Mouse (Mus musculus) thymus, postnatal 4 days (tissue): Measurements from ENCODE around the gene Iqcf5.

Experiments
- DNase-seq: peaks from one replicate; pipeline ENCODE4 v3.0.0; 2021

The Iqcf5 gene

GRCm38 (mm10) chr9:106514273-106514672, at the start of gene Iqcf5:
Gene Iqcf5 (plus strand): TSS chr9:106514573.
- no peak for DNase-seq

GRCm38 (mm10) chr9:106464751-106465541, 49.4 kb upstream of the Iqcf5 start:
- peak; percentile 57 for DNase-seq

GRCm38 (mm10) chr9:106465571-106466200, 48.7 kb upstream of the Iqcf5 start, which contains the start of gene Gpr62:
Gene Gpr62 (minus strand): TSS chr9:106465938.
- DNase-seq, result no peak

GRCm38 (mm10) chr9:106466721-106467120, 47.7 kb upstream of the Iqcf5 start:
- DNase-seq, result no peak

- DNase-seq, result no peak
Measured at GRCm38 (mm10) chr9:106467746-106468145, 46.6 kb upstream of the Iqcf5 start.

- DNase-seq, result no peak
Measured at GRCm38 (mm10) chr9:106469317-106469716, 45.1 kb upstream of the Iqcf5 start.

- DNase-seq, result no peak
Measured at GRCm38 (mm10) chr9:106469776-106470175, 44.6 kb upstream of the Iqcf5 start.

GRCm38 (mm10) chr9:106470991-106471750, 43.2 kb upstream of the Iqcf5 start:
- peak; percentile 7 for DNase-seq

- peak; percentile 19 for DNase-seq
Measured at GRCm38 (mm10) chr9:106471892-106472291, 42.5 kb upstream of the Iqcf5 start.

- DNase-seq, result peak; percentile 6
Measured at GRCm38 (mm10) chr9:106472321-106472720, 42.1 kb upstream of the Iqcf5 start.

GRCm38 (mm10) chr9:106473081-106473752, 41.2 kb upstream of the Iqcf5 start:
- DNase-seq, result peak; percentile 6

- DNase-seq, result peak; percentile 15
Measured at GRCm38 (mm10) chr9:106473753-106474105, 40.6 kb upstream of the Iqcf5 start.

- peak; percentile 83 for DNase-seq
Measured at GRCm38 (mm10) chr9:106474456-106474855, 39.9 kb upstream of the Iqcf5 start.

- DNase-seq, result peak; percentile 52
Measured at GRCm38 (mm10) chr9:106475046-106475445, 39.3 kb upstream of the Iqcf5 start.

GRCm38 (mm10) chr9:106475663-106476001, 38.7 kb upstream of the Iqcf5 start, which contains the start of gene Rrp9:
Gene Rrp9 (plus strand): TSS chr9:106475963.
- peak; percentile 37 for DNase-seq

- peak; percentile 80 for DNase-seq
Measured at GRCm38 (mm10) chr9:106476002-106476923, 38.1 kb upstream of the Iqcf5 start.

GRCm38 (mm10) chr9:106476924-106477484, 37.4 kb upstream of the Iqcf5 start, which contains the start of gene Parp3:
Gene Parp3 (minus strand): TSS chr9:106476949.
- DNase-seq, result peak; percentile 97

GRCm38 (mm10) chr9:106477649-106478048, 36.7 kb upstream of the Iqcf5 start:
- peak; percentile 11 for DNase-seq

- no peak for DNase-seq
Measured at GRCm38 (mm10) chr9:106478101-106478500, 36.3 kb upstream of the Iqcf5 start.

GRCm38 (mm10) chr9:106480541-106480940, 33.8 kb upstream of the Iqcf5 start:
- no peak for DNase-seq

- no peak for DNase-seq
Measured at GRCm38 (mm10) chr9:106481075-106481474, 33.3 kb upstream of the Iqcf5 start.
